Mouse (Mus musculus) limb, embryonic 10.5 days (tissue): ENCODE measurements around the gene Idh3g. TPM values are rescaled to one million over a fixed set of nuclear protein-coding genes. Genes with fewer than 3 reads are reported as not detected.

Experiments
- DNase-seq: peaks from one replicate; pipeline ENCODE4 v3.0.0-alpha.2; 2017; ENCODE audit warnings: low spot score
- H3K27ac ChIP-seq: fragments of 300-500 bp; sonication (generic); 2 replicates; pipeline ENCODE4 v1.5.1; 2016; ENCODE audit warnings: mild to moderate bottlenecking
- H3K27me3 ChIP-seq: fragments of 300-500 bp; sonication (generic); 2 replicates; pipeline ENCODE4 v1.6.1; 2016; ENCODE audit warnings: low read depth, mild to moderate bottlenecking; ENCODE audit not compliant: poor library complexity, severe bottlenecking
- H3K36me3 ChIP-seq: fragments of 300-500 bp; sonication (generic); 2 replicates; pipeline ENCODE4 v1.6.1; 2016; ENCODE audit warnings: mild to moderate bottlenecking, moderate library complexity
- H3K4me1 ChIP-seq: fragments of 300-500 bp; sonication (generic); 2 replicates; pipeline ENCODE4 v1.6.1; 2016
- H3K4me3 ChIP-seq: fragments of 300-500 bp; sonication (generic); 2 replicates; pipeline ENCODE4 v1.5.1; 2016; ENCODE audit warnings: mild to moderate bottlenecking, moderate library complexity
- H3K9me3 ChIP-seq: fragments of 300-500 bp; sonication (generic); replicated peaks from 2 replicates; pipeline ENCODE4 v1.6.1; 2016; ENCODE audit warnings: mild to moderate bottlenecking
- whole genome bisulfite sequencing: fragments of 180-500 bp; shearing (Covaris S2); methylation state at CpG from one replicate; pipeline ENCODE4 v1.1.7; 2016; 5-methylcytosine and 5-hydroxymethylcytosine counted together
- polyA plus RNA-seq: library from polyadenylated mRNA; unstranded; fragments of >200 nt; fragmentation: Nextera tagmentation; extraction: Ambion mirVana; gene quantifications from 2 replicates; pipeline ENCODE4 v1.2.1, GENCODE M21; 2016

Gene Idh3g
- 178 and 190 TPM in 2 replicates for polyA plus RNA-seq

- peak; percentile 92 for DNase-seq
- Histone ChIP-seq H3K36me3 (peaks cover 36% of the 10 kb centered on the region), H3K9me3 (no peaks in the 10 kb centered on the region), H3K4me3 (peak within 1 kb of the TSS; percentile 63), H3K27ac (peak within 1 kb of the TSS; percentile 91), H3K27me3 (peaks cover 95% of the 10 kb centered on the region), H3K4me1 (0 out of 2 replicates have a peak, but pooled peaks cover 6% of the 10 kb centered on the region)
- 12% methylated on average over 52 of the region's 52 CpGs for WGBS
Measured at GRCm38 (mm10) chrX:73786364-73787224, at the start of gene Idh3g, which contains the start of gene Ssr4. TSS of gene Idh3g (minus strand) at chrX:73786897. TSS of gene Ssr4 (plus strand) at chrX:73787028.

- no peak overlapping the region for H3K4me3 ChIP-seq
- no peaks in the 10 kb centered on the region for H3K4me1 ChIP-seq
- no peak overlapping the region for H3K27ac ChIP-seq
- peaks cover 16% of the 10 kb centered on the region for H3K27me3 ChIP-seq
- 93% methylated on average over 1 of the region's 1 CpGs for WGBS
- no peak for DNase-seq
- H3K36me3 ChIP-seq = no peaks in the 10 kb centered on the region
- H3K9me3 ChIP-seq = no peaks in the 10 kb centered on the region
Measured at GRCm38 (mm10) chrX:73835731-73836130, 49.0 kb upstream of the Idh3g start.

GRCm38 (mm10) chrX:73824185-73825151, 37.8 kb upstream of the Idh3g start, which contains the start of gene Pdzd4:
TSS of gene Pdzd4 (minus strand) at chrX:73824969.
- H3K27me3 ChIP-seq = peaks cover 58% of the 10 kb centered on the region
- 9% methylated on average over 82 of the region's 84 CpGs for WGBS
- peak; percentile 59 for DNase-seq
- H3K36me3 ChIP-seq = no peaks in the 10 kb centered on the region
- H3K4me3 ChIP-seq = peak within 1 kb of the TSS; percentile 66
- H3K9me3 ChIP-seq = no peaks in the 10 kb centered on the region
- peaks cover 7% of the 10 kb centered on the region for H3K4me1 ChIP-seq
- peak within 1 kb of the TSS; percentile 82 for H3K27ac ChIP-seq

- H3K4me3 ChIP-seq = peak overlapping the region; percentile 66
- no peak overlapping the region for H3K27ac ChIP-seq
- no peaks in the 10 kb centered on the region for H3K9me3 ChIP-seq
- peaks cover 64% of the 10 kb centered on the region for H3K27me3 ChIP-seq
- DNase-seq = peak; percentile 44
- peaks cover 7% of the 10 kb centered on the region for H3K4me1 ChIP-seq
- 12% methylated on average over 17 of the region's 17 CpGs for WGBS
- no peaks in the 10 kb centered on the region for H3K36me3 ChIP-seq
Measured at GRCm38 (mm10) chrX:73823747-73824146, 37.0 kb upstream of the Idh3g start.

- Histone ChIP-seq H3K27ac (no peak overlapping the region), H3K27me3 (peaks cover 64% of the 10 kb centered on the region), H3K4me3 (no peak overlapping the region), H3K9me3 (no peaks in the 10 kb centered on the region), H3K4me1 (no peaks in the 10 kb centered on the region), H3K36me3 (no peaks in the 10 kb centered on the region)
- 66% methylated on average over 3 of the region's 3 CpGs for WGBS
- DNase-seq = no peak
Measured at GRCm38 (mm10) chrX:73816596-73817314, 30.1 kb upstream of the Idh3g start.

GRCm38 (mm10) chrX:73815072-73815471, 28.4 kb upstream of the Idh3g start:
- peak overlapping the region; percentile 47 for H3K4me3 ChIP-seq
- H3K36me3 ChIP-seq = no peaks in the 10 kb centered on the region
- H3K27ac ChIP-seq = peak overlapping the region; percentile 83
- H3K4me1 ChIP-seq = no peaks in the 10 kb centered on the region
- H3K27me3 ChIP-seq = peaks cover 62% of the 10 kb centered on the region
- DNase-seq = peak; percentile 56
- no peaks in the 10 kb centered on the region for H3K9me3 ChIP-seq
- 10% methylated on average over 14 of the region's 14 CpGs for WGBS

GRCm38 (mm10) chrX:73805814-73806213, 19.1 kb upstream of the Idh3g start:
- no peaks in the 10 kb centered on the region for H3K36me3 ChIP-seq
- H3K27me3 ChIP-seq = peaks cover 31% of the 10 kb centered on the region
- no peak overlapping the region for H3K4me3 ChIP-seq
- H3K4me1 ChIP-seq = no peaks in the 10 kb centered on the region; the same call in 1 of the 2 replicates
- WGBS = 38% methylated on average over 1 of the region's 1 CpGs
- H3K27ac ChIP-seq = no peak overlapping the region
- H3K9me3 ChIP-seq = no peaks in the 10 kb centered on the region
- DNase-seq = no peak

GRCm38 (mm10) chrX:73798502-73798901, 11.8 kb upstream of the Idh3g start:
- WGBS = 34% methylated on average over 8 of the region's 9 CpGs
- peak; percentile 70 for DNase-seq
- no peaks in the 10 kb centered on the region for H3K4me1 ChIP-seq

GRCm38 (mm10) chrX:73797511-73797910, 10.8 kb upstream of the Idh3g start:
- H3K4me3 ChIP-seq = no peak overlapping the region
- no peaks in the 10 kb centered on the region for H3K36me3 ChIP-seq
- no peaks in the 10 kb centered on the region for H3K4me1 ChIP-seq
- WGBS = 91% methylated on average over 2 of the region's 2 CpGs
- H3K9me3 ChIP-seq = no peaks in the 10 kb centered on the region
- H3K27ac ChIP-seq = no peak overlapping the region
- peaks cover 86% of the 10 kb centered on the region for H3K27me3 ChIP-seq
- no peak for DNase-seq

More at GRCm38 (mm10) chrX:73798502-73798901, 11.8 kb upstream of the Idh3g start:
- Histone ChIP-seq H3K27ac (no peak overlapping the region), H3K4me3 (no peak overlapping the region), H3K9me3 (no peaks in the 10 kb centered on the region), H3K36me3 (no peaks in the 10 kb centered on the region), H3K27me3 (peaks cover 80% of the 10 kb centered on the region)

- H3K4me3 ChIP-seq = no peak overlapping the region
- no peak for DNase-seq
- H3K9me3 ChIP-seq = no peaks in the 10 kb centered on the region
- H3K4me1 ChIP-seq = 0 out of 2 replicates have a peak, but pooled peaks cover 1% of the 10 kb centered on the region
- peaks cover 27% of the 10 kb centered on the region for H3K36me3 ChIP-seq
- peaks cover 88% of the 10 kb centered on the region for H3K27me3 ChIP-seq
- no peak overlapping the region for H3K27ac ChIP-seq
- WGBS = 38% methylated on average over 1 of the region's 1 CpGs
Measured at GRCm38 (mm10) chrX:73793505-73793904, 6.8 kb upstream of the Idh3g start.

- no peak overlapping the region for H3K27ac ChIP-seq
- peaks cover 88% of the 10 kb centered on the region for H3K27me3 ChIP-seq
- peaks cover 28% of the 10 kb centered on the region for H3K36me3 ChIP-seq
- no peaks in the 10 kb centered on the region for H3K9me3 ChIP-seq
- 0 out of 2 replicates have a peak, but pooled peaks cover 4% of the 10 kb centered on the region for H3K4me1 ChIP-seq
- DNase-seq = no peak
- H3K4me3 ChIP-seq = no peak overlapping the region
Measured at GRCm38 (mm10) chrX:73793039-73793438, 6.3 kb upstream of the Idh3g start.

GRCm38 (mm10) chrX:73788501-73788900, 1.8 kb upstream of the Idh3g start:
- 0 out of 2 replicates have a peak overlapping the region, but pooled peaks have one; percentile 10 for H3K4me3 ChIP-seq
- no peak overlapping the region for H3K27ac ChIP-seq
- 100% methylated on average over 1 of the region's 1 CpGs for WGBS
- H3K36me3 ChIP-seq = peaks cover 28% of the 10 kb centered on the region
- H3K9me3 ChIP-seq = no peaks in the 10 kb centered on the region
- no peak for DNase-seq
- H3K27me3 ChIP-seq = peaks cover 90% of the 10 kb centered on the region
- 0 out of 2 replicates have a peak, but pooled peaks cover 6% of the 10 kb centered on the region for H3K4me1 ChIP-seq
